Mouse (Mus musculus): ENCODE measurements around the gene Supt5. TPM values are rescaled to one million over a fixed set of nuclear protein-coding genes. Genes with fewer than 3 reads are reported as not detected.

The Supt5 gene
- polyA plus RNA-seq, 1 experiment = 126 TPM

DNA sequence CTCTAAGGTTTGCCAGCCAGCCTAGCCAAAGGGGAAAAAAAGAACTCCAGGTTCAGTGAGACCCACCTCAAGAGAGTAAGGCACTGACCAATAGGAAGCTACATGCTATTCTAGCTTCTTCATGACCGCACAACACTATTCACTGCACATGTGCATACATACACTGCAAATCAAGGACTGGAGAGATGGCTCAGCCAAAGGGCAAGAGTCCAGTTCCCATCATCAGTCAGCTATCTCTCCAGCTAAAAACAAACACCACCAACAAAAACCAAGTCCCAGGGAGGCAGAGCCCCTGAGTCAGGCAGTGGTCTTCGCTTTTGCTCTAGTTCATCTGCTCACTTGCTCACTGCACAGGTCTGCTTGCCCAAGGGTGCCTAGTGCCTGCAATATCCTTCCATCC is 10.3 kb downstream of the Supt5 start:
- no peaks in the 10 kb centered on the region for H3K4me1 ChIP-seq (ENCODE audit: control insufficient read depth, insufficient read depth, low read length)
- no peaks in the 10 kb centered on the region for H3K27me3 ChIP-seq (ENCODE audit: control insufficient read depth, insufficient read depth, low read length)
- peaks cover 8% of the 10 kb centered on the region for H3K36me3 ChIP-seq (ENCODE audit: control insufficient read depth, insufficient read depth, low read length)
- no peak for TF ChIP-seq CTCF (IDR thresholded peaks at IDR 0.05; ENCODE audit: control insufficient read depth, insufficient read depth, insufficient replicate concordance, low read depth, low read length)
- no peak for TF ChIP-seq POLR2A (IDR thresholded peaks at IDR 0.05; ENCODE audit: control insufficient read depth, low read depth, low read length)
- H3K4me3 ChIP-seq (ENCODE audit: control insufficient read depth, low read depth, low read length) = no peak overlapping the region
- no peak overlapping the region for H3K27ac ChIP-seq (ENCODE audit: control insufficient read depth, insufficient read depth, low read depth, low read length)

GRCm38 (mm10) chr7:28326457-28326856 is 12.1 kb downstream of the Supt5 start:
- H3K36me3 ChIP-seq (ENCODE audit: control insufficient read depth, insufficient read depth, low read length) = peaks cover 8% of the 10 kb centered on the region
- no peaks in the 10 kb centered on the region for H3K4me1 ChIP-seq (ENCODE audit: control insufficient read depth, insufficient read depth, low read length)
- H3K4me3 ChIP-seq (ENCODE audit: control insufficient read depth, low read depth, low read length) = no peak overlapping the region
- H3K27ac ChIP-seq (ENCODE audit: control insufficient read depth, insufficient read depth, low read depth, low read length) = no peak overlapping the region
- no peaks in the 10 kb centered on the region for H3K27me3 ChIP-seq (ENCODE audit: control insufficient read depth, insufficient read depth, low read length)
- TF ChIP-seq CTCF (IDR thresholded peaks at IDR 0.05; ENCODE audit: control insufficient read depth, insufficient read depth, insufficient replicate concordance, low read depth, low read length) (no peak), POLR2A (IDR thresholded peaks at IDR 0.05; ENCODE audit: control insufficient read depth, low read depth, low read length) (no peak)

DNA sequence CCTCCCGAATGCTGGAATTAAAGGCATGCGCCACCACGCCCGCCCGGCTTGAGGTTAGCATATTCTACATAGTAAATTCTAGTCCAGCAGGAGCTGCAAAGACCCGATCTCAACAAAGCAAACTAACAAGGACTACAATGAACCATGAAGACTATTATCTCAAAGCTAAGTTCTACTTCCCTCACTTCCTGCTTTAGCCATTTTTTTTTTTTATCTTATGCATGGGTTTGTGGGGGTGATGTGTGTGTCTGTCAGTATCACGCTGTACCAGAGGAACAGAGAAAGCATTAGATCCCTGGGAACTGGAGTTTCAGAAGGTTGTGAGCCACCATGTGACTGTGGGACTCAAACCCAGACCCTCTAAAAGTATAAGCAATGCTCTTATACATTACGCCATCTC is 13.3 kb downstream of the Supt5 start:
- Histone ChIP-seq H3K27me3 (ENCODE audit: control insufficient read depth, insufficient read depth, low read length) (no peaks in the 10 kb centered on the region), H3K36me3 (ENCODE audit: control insufficient read depth, insufficient read depth, low read length) (peaks cover 6% of the 10 kb centered on the region), H3K4me3 (ENCODE audit: control insufficient read depth, low read depth, low read length) (no peak overlapping the region), H3K4me1 (ENCODE audit: control insufficient read depth, insufficient read depth, low read length) (no peaks in the 10 kb centered on the region), H3K27ac (ENCODE audit: control insufficient read depth, insufficient read depth, low read depth, low read length) (no peak overlapping the region)
- TF ChIP-seq CTCF (IDR thresholded peaks at IDR 0.05; ENCODE audit: control insufficient read depth, insufficient read depth, insufficient replicate concordance, low read depth, low read length) (no peak), POLR2A (IDR thresholded peaks at IDR 0.05; ENCODE audit: control insufficient read depth, low read depth, low read length) (no peak)

- no peak overlapping the region for H3K4me3 ChIP-seq (ENCODE audit: control insufficient read depth, low read depth, low read length)
- TF ChIP-seq CTCF (IDR thresholded peaks at IDR 0.05; ENCODE audit: control insufficient read depth, insufficient read depth, insufficient replicate concordance, low read depth, low read length) (no peak), POLR2A (IDR thresholded peaks at IDR 0.05; ENCODE audit: control insufficient read depth, low read depth, low read length) (no peak)
- H3K27me3 ChIP-seq (ENCODE audit: control insufficient read depth, insufficient read depth, low read length) = no peaks in the 10 kb centered on the region
- no peaks in the 10 kb centered on the region for H3K4me1 ChIP-seq (ENCODE audit: control insufficient read depth, insufficient read depth, low read length)
- H3K27ac ChIP-seq (ENCODE audit: control insufficient read depth, insufficient read depth, low read depth, low read length) = no peak overlapping the region
- H3K36me3 ChIP-seq (ENCODE audit: control insufficient read depth, insufficient read depth, low read length) = peaks cover 4% of the 10 kb centered on the region
Observed at GRCm38 (mm10) chr7:28321974-28322720, 16.4 kb downstream of the Supt5 start.

DNA sequence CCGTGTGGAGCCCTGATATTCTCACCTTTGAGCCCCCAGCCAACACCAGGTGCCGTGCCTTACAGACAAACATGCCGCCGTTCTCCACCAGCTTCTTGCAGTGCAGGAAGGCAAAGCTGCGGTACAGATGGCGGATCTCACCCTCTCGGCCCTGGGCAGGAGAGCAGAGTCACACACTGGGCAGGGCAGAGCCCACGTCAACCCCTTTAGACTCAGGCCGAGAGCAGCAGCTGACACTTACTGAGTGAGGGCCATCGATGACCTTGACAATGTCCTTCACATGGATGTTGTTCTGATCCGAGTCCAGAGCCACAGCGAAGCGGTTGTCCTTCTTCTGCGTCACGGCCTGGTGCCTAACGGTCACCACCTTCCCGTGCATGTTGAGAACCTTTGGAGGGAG is 19.8 kb downstream of the Supt5 start:
- Histone ChIP-seq H3K4me1 (ENCODE audit: control insufficient read depth, insufficient read depth, low read length) (no peaks in the 10 kb centered on the region), H3K36me3 (ENCODE audit: control insufficient read depth, insufficient read depth, low read length) (no peaks in the 10 kb centered on the region; the same call in none of the 2 replicates), H3K27me3 (ENCODE audit: control insufficient read depth, insufficient read depth, low read length) (no peaks in the 10 kb centered on the region), H3K27ac (ENCODE audit: control insufficient read depth, insufficient read depth, low read depth, low read length) (no peak overlapping the region), H3K4me3 (ENCODE audit: control insufficient read depth, low read depth, low read length) (no peak overlapping the region)
- TF ChIP-seq CTCF (IDR thresholded peaks at IDR 0.05; ENCODE audit: control insufficient read depth, insufficient read depth, insufficient replicate concordance, low read depth, low read length) (no peak), POLR2A (IDR thresholded peaks at IDR 0.05; ENCODE audit: control insufficient read depth, low read depth, low read length) (no peak)

DNA sequence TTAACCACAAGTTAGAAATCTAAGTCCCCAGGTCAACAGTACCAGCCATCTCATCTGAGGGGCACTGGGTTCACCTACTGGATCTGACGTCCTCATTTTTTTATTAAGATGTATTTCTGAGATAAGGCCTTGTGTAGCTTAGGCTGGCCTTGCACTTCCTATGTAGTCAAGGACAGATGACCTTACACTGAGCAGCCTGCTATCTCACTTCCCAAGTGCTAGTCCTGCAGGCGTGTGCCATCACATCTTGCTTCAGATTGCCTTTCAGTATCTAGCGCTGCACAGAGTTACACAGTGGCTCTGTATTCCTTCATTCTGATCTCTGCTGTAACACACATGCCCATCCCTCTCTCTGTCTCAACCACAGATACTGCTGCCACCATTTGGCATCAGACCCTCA is 20.5 kb downstream of the Supt5 start:
- no peak overlapping the region for H3K4me3 ChIP-seq (ENCODE audit: control insufficient read depth, low read depth, low read length)
- no peaks in the 10 kb centered on the region for H3K4me1 ChIP-seq (ENCODE audit: control insufficient read depth, insufficient read depth, low read length)
- TF ChIP-seq POLR2A (IDR thresholded peaks at IDR 0.05; ENCODE audit: control insufficient read depth, low read depth, low read length) (no peak), CTCF (IDR thresholded peaks at IDR 0.05; ENCODE audit: control insufficient read depth, insufficient read depth, insufficient replicate concordance, low read depth, low read length) (no peak)
- H3K27me3 ChIP-seq (ENCODE audit: control insufficient read depth, insufficient read depth, low read length) = no peaks in the 10 kb centered on the region
- no peak overlapping the region for H3K27ac ChIP-seq (ENCODE audit: control insufficient read depth, insufficient read depth, low read depth, low read length)
- H3K36me3 ChIP-seq (ENCODE audit: control insufficient read depth, insufficient read depth, low read length) = no peaks in the 10 kb centered on the region; the same call in none of the 2 replicates

DNA sequence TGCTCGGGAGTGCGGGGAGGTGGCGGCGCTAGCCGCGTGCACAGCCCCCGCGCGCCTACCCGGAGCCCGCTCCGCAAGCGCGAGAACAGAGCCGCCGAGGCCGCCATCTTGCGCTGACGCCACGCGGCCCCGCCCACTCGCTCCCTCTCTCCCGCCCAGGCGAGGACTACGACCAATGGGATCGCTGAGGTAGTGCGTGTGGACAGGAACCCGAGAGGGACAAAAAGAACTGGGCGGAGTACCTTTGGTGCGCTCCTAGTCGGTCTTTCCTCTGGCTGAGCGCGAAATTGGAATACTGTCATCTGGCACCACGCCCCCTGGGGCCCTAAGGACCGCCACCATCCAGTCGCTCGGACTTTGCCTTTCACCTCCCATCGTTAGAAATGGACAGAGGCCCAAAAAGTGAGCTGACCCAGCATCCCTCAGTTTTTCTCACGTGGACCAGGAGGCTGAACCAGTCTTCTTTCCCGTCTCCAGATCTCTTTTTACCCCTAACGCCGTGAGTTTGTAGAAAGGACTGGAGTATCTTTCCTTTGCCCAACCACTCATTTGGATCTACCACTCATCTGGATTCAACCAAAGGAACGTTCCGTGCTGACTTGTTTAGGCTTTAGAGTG is 26.5 kb downstream of the Supt5 start, which contains the start of gene Timm50:
Gene Timm50, minus strand, starts transcription at position 147 of the 618 bp plus-strand sequence.
- Histone ChIP-seq H3K4me3 (ENCODE audit: control insufficient read depth, low read depth, low read length) (peak within 1 kb of the TSS; percentile 95), H3K4me1 (ENCODE audit: control insufficient read depth, insufficient read depth, low read length) (peaks cover 9% of the 10 kb centered on the region), H3K27ac (ENCODE audit: control insufficient read depth, insufficient read depth, low read depth, low read length) (peak within 1 kb of the TSS; percentile 66), H3K27me3 (ENCODE audit: control insufficient read depth, insufficient read depth, low read length) (no peaks in the 10 kb centered on the region), H3K36me3 (ENCODE audit: control insufficient read depth, insufficient read depth, low read length) (no peaks in the 10 kb centered on the region; the same call in 1 of the 2 replicates)
- TF ChIP-seq CTCF (IDR thresholded peaks at IDR 0.05; ENCODE audit: control insufficient read depth, insufficient read depth, insufficient replicate concordance, low read depth, low read length) (0 out of 2 replicates have a peak, but pooled peaks have one; percentile 15), POLR2A (IDR thresholded peaks at IDR 0.05; ENCODE audit: control insufficient read depth, low read depth, low read length) (peak; percentile 58)

All from testis, adult 2 months (tissue).